Mouse (Mus musculus) kidney, adult 2 months (tissue): ENCODE measurements at regions not wholly inside any gene's neighbourhood (a gene's known extent, or its start where the extent isn't known, plus 50 kb on each side); places are given as distances from the start of the nearest gene placed in this dataset.

ENCODE experiments used
- CTCF ChIP-seq: fragments of 200-500 bp; conservative IDR thresholded peaks from 2 replicates; pipeline ENCODE4 v1.5.1; 2011; ENCODE audit warnings: low read depth, mild to moderate bottlenecking, control low read depth, low read length, moderate library complexity, mixed read lengths; ENCODE audit not compliant: insufficient read depth, insufficient read length
- POLR2A ChIP-seq: fragments of 200-500 bp; IDR thresholded peaks from one replicate; pipeline ENCODE4 v1.6.1; 2011; ENCODE audit warnings: low read depth, low read length, control low read depth

GRCm38 (mm10) chr2:94699383-94699782 lies 261.4 kb upstream of the Api5 start:
- TF ChIP-seq POLR2A (no peak), CTCF (no peak)
